Mouse (Mus musculus) MN1 (cell line): Measurements from ENCODE around the gene Tmtc2.
A peak's percentile ranks its signal among the peaks of the same experiment; 100 is the strongest.

Experiments
- DNase-seq: peaks from one replicate; pipeline ENCODE4 v3.0.0-alpha.2; 2016; ENCODE audit warnings: low spot score

Tmtc2 gene

DNA sequence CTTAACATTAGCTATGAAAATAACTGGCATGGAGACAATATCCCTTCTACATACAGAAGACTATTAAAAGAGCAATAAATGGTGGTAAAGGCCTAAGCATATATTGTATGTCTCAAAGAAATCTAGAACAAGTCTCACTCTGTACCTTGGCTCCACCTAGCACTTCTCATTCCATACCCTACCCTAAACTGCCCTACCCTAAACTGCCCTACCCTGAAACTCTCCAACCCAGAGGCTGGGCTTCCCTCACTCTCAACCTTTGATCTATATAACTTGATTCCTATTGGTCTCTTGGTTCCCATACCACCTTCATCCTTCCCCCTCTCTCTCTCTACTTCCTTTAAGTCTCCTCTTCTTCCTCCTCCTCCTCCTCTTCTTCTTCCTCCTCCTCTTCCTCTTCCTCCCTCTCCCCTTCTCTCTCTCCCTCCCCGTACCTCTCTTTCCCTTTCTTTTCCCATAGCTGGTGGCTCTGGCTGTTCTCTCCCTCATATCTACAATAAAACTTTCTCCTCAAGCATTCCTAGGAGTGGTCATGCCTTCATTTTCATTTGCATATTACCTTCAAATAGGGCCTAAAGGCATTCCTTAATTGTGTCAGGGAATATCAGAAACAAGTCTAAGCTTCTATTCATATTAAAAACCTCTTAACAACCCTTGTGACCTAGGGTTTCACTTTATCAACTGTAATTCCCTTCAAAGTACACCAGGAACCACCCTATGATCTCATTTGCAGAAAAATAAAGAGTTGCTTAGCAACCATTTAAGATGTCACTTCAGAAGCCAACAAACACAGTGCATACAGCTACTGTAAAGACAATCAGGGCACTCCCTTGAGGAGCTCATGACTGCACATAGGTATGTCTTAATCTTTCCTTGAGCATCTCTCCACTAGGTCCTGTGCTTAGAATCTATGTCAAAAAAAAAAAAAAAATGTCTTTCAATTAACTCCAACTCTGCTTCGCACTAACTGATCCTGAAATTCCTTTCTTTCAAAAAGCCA, 29.9 kb downstream of the Tmtc2 start:
- DNase-seq = peak; percentile 41

DNA sequence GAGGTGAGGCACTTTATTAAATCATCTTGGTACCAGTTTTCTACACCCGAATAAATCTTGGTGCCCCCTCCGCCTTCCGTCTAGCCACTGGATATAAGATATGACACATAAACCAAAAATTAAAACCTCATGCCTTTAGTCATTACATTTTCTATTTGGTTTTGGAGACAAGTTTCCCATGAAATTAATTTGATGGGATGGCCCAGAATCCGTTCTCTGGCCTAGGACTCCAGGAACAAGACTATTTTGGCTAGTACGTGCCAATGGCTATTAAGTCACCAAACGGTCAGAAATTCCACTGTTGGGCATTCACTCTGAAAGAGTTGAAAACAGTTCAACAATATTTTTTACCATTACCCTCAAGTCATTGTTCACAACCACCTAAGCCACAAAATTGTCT, 32.2 kb downstream of the Tmtc2 start:
- DNase-seq = no peak

DNA sequence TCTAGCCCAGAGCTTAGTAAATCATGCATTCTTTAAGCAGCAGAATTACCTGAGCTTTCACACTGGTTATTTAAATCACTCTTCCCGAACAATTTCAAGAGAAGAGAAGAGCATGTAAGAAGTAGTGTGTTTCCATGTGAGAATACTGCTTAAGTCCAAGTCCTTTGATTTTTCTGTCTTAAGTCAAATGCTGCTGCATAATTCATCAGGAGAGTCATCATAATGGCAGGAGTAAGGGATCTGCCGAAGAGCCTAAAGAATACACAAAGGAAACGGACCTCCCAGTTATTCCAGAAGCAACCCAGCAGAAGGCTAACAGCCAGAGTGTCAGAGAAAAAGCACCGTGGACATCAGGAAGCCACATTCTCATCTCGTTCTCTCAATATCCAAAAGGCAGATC, 34.6 kb downstream of the Tmtc2 start:
- DNase-seq = no peak

DNA sequence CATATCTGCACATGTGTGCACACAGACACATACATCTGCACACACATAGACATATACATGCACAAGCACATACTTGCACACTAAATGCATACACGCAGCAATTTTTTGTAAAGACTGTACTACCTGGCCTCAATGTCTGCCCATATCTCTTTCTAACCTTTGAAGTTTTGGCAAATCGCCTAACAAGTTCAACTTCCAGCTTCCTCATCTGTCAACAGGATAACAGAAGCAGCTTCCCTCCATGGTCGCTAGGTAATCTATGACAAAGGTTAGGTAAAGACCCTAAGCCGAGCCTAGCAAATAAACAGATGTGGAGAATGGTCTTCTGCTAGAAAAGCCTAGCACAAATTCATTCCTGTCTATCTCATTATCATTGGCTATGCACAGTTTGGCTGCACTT, 37.3 kb downstream of the Tmtc2 start:
- no peak for DNase-seq

DNA sequence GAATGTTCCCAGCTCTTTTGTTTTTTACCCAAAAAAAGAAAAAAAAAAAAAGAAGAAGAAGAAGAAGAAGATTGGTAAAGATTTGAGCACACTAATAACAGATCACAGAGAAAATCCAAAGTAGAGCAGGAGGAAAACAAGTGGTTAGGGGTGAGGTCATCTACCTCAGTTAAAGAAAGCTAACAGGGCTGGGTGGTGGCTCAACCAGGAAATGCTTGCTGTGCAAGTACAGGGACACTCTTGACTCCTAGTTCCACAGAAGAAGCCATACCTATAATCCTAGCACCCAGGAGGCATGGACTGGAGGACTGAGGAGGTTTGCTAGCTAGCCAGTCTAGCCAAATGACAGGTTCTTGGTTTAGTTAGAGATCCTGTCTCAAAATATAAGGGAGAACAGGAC, 38.4 kb downstream of the Tmtc2 start:
- DNase-seq = no peak

DNA sequence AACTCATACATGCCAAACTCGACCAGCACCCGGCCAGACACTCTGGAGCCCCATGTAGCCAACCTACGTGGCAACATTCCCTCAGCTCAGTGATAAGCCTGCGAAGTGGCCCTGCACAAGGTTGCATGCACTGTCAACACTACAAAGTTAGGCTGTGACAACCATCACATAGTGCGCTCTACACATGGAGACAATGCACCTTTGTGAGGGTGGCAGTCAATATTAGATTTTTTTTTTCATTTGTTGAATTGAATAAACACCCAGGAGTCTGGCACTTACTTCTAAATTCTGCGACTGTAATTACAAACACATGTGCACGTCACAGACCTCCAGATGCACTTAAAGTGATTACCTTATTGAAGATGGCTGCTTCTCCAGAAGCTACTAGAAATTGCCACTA, 41.5 kb downstream of the Tmtc2 start:
- peak; percentile 75 for DNase-seq

DNA sequence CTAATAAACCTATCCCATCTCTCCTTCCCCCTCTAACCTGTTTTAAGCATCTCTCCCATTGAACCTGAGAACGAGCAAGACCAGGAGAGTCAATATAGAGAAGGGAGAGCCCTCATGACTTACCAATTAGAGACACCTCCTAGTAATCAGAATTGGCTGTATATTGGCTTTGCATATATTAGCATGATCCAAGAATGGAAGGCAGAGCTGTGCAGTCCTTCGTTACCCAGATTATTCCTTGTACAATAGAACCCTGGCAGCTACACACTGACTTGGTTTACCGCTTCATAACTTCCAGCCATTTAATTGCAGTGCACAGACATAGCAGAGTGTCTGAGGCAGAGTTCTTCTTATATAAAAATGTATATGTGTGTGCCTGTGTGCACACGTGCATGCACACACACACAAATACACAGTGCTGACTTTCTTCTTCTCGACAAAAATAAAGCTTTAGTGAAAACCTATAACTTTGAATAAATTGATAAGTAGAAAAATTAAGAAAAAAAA, 42.2 kb downstream of the Tmtc2 start:
- DNase-seq = no peak

DNA sequence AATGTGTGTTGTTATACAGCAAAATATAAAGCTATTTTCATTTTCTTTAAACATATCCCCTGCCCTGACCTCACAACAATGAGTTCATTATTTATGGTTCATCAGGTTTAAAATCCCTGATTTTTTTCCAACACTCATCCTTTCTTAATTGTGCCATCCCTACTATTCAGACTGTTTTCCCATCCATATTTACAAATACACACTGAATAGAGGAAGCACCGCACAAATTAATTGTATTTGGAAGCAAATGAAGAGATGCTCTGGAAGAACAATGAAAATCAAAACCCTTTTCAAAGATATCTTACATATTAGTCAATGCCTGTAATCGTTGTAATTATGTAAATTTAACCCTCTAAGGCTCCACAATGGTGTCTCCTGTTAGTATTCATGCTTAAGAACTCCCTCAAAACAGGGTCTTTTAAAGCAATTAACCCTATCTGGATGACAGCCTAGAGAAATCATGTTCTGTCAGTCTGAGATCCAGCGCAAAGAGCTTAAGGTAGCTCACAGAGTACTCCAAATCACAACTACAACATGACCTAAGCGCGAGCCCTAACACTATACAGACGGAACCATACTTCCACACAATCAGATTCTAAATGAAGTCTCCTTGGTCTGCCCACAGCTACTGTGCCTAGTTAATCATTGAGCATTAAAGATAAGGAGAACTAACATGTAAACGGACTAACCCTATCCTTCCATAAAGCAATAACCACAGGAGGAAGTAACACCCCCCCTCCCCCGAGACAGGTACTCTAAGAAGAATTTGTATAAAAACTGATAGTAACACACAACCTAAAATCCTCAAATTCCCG, 43.0 kb downstream of the Tmtc2 start:
- DNase-seq = no peak

DNA sequence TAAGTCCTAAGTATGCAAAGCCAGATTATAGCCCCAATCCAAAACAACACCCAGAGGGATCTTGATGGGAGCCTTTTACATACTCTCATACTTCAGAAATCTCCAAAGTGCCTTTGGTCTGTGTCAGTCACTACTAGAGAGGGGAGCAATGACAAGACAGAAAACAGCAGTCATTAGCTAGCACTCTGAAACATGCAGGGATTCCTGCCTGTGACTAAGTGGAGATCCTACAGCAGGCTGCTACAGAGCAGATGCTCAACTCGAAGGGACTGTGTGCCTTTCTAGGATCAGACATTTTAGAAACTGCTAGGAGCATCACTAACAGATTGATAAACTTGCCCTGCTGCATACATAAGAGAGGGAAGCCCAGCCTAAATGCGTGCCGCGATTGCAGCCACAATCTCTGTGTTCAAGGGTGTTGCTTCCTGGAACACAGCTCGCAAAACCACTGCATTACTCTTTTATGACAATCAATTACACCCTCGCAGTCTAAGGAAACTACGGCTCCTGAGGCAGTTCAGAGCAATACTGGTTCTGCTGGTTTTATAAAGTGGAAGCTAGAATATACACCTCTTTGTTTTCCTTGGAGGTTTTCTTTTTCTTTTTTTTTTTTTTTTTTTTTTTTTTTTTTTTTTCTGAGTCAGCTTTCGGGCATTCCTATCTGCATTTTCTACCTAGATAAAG, 50.7 kb downstream of the Tmtc2 start:
- DNase-seq = peak; percentile 30

DNA sequence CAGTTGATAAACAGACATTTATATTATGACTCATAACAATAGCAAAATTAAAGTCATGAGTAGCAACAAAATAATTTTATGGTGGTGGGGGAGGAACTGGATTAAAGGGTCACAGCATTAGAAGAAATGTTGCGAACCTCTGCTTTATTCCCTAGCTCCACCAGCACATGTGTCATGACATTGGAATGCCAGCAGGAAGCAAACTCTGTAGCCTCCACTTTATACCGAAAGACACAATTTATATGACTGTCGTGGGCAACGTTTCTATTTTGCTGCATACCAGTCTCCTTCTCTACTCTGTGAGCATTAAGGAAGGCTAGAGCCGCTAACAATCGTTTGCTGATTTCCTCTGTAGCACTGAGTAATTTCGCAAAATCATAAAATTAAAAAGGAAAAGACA, 51.8 kb downstream of the Tmtc2 start:
- DNase-seq = no peak

DNA sequence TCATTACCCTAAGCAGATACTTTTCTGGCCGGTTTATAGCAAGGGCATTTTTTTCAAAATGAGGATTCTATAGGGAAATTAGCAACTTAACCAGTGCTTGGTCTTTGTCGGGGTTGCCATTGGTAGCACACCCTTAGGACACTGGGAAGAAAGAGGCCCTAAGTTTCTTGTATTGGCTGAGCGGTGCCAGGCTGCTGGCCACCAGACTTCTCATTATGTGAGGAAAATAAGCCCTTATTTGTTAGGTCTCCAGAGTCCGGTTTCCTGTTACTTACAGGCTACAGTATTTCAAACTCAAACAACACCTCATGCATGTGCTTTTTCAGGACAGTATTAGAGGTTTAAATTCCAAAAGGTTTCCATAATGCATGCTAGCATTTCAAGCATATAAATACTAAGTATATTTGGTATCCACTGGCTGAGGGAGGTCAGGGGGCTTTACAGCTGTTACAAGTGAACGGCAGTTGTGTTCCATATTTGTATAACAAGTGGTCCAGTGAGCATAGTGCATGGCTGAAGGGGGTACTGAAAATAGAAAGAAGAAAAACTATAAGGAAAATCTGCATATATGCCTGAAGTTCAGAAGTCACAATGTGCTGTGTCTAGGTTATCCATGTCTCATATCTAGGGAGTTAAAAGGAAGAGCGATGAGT, 55.0 kb downstream of the Tmtc2 start:
- no peak for DNase-seq

DNA sequence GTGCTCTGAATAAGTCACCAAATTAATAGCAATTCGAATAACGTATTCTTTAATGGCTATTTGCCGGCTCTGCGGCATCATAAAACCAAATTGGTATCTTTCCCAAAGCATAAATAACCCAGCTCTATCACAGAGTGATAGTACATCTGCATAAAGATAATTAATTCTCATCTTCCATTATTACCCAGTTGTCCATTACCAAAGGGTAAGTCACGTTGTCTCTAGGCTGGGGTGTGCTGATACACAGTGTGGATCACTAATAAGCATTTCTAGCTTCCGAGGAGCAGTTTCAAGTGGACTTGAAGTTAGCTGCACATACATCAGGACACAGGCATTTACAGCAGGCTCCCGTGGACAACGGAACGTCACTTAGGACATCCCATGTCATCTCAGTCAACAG, 56.1 kb downstream of the Tmtc2 start:
- no peak for DNase-seq

DNA sequence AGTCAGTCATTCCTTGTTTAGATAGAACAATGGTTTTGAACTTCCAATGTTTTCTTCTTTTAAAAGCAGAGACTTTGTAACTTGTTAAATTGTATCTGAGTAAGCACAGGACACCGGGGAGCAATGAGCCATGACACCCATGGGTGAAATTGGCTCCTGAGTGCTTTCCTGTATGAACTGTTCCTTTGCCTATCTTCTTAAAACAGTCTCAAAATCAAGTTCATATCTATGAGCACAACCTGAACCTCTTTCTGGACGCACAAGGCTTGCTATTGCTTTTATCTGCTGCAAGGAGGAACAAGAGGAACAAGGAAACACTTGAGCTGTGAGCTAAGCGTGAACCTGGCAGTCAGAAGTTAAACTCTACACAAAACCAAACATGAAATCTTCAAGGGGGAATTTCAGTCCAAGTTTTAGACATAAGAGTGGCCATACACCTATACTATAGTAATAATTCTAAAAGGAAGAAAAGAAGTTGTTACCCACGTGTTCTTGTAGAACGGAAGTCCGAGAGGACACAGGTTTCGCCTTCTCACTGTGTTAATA, 60.4 kb downstream of the Tmtc2 start:
- DNase-seq = no peak

DNA sequence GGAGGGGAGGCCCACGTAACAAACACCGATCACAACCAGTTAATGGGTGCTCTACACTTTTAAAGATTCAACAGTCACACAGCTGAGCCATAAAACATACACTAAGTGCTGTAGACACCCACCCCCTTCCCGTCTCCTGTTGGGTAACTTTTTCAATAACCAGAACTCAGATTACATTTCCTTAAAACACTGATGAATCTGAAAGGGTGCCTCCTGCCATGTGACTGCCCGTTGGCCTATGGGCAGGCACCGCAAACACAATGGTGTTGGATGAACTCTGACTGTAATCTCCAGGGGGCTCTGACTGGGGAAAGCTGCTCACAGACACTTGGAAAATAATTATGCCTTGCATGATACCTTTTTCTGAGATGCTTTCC, 64.4 kb downstream of the Tmtc2 start:
- no peak for DNase-seq

DNA sequence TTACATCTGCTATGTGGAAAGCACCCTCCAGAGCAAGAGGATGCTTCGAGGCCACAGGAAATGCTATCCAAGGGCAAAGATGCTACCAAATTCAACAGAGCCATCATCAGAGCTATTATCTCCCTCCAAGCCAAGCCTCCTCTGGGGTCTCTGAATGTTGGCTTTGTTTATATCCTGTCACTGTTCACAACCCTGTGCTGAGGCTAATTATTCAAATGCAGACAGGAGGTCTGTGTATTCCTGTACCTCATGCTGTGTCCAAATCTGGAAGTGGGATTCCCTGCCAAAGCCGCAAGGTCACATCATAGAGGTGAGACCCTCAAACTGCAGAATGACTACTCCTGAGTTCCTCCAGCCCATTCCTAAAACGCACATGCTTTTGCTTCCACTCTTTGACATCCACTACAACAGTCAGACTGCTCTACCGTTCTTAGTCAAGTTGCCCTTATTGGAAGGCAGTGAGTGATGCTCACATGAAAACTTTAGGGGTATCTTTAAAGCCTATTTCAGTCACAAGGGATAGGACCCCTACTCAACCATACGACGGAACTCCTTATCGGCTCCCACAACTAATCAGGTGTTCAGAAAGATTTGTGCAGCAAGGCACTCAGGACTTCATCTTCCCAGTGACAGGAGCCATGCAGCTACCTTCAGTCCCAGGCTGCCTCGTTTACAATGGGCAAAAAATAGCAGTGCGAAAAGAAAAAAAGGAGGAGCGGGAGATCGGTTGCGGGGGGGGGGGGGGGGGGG, 64.9 kb downstream of the Tmtc2 start:
- DNase-seq = no peak

DNA sequence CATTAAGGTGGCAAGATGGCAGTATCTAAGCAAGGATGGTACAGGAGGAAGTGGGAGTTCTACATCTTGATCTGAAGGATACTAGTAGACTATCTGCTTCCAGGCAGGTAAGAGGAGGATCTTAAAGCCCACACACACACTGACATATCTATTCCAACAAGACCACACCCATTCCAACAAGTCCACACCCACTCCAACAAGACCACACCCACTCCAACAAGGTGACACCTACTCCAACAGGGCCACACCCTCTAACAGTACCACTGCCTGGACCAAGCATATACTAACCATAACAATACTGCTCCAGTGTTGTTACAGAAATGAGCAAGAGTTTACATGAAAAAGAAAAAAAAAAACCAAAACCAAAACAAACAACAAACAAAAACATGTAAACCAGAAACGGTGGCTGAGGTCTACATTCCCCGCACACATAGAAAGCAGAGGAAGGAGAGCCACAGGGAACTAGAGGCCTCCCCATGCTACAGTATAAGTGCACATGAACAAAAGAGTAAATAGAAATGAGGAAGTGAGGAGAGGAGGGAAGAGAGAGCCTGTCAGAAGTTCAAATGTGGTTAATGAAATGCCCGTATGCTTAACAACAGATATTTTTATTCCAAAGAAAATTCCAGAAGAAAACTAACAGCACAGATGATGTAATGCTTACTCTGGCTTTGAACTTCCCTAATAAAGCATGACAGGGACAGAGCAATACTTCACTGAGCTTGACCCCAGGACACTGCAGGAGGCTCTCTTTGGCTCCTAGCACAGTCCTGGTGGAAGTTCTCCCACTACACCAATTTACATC, 66.1 kb downstream of the Tmtc2 start:
- DNase-seq = no peak

DNA sequence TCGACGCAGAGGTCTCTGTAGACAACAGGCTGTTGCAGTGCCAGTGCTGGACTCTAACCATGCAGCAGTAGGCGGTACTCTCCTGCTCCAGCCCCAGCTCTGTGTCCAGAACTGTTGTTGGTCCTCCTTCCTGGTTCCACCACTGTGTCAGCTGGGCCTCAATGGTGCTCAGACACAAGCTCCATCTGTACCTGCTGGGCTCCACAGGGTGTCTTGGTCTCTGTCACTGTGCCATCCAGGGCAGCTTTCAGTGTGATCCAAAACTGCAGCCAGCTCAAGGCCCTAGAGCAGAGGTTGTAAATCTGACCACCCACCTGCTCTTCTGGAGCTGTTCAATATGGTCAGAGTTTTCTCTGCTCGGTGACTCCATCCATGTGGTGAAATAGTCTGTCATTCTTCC, 68.2 kb downstream of the Tmtc2 start:
- DNase-seq = no peak

DNA sequence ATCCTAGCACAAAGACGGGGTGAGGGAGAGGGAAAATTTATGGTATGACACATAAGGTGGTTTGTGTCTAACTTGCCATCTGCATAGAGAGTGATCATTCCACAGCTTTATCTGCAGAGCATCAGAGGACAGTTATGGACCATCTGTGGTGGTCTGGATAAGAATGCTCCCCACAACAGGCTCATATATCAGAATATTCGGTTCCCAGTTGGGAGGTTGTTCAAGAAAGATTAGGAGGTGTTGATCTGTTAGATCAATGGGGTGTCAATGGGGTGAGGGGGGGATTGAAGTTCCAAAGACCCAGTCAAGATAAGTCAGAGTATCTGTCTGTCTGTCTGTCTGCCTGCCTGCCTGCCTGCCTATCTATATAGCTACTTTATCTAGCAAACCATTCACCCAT, 69.8 kb downstream of the Tmtc2 start:
- no peak for DNase-seq

DNA sequence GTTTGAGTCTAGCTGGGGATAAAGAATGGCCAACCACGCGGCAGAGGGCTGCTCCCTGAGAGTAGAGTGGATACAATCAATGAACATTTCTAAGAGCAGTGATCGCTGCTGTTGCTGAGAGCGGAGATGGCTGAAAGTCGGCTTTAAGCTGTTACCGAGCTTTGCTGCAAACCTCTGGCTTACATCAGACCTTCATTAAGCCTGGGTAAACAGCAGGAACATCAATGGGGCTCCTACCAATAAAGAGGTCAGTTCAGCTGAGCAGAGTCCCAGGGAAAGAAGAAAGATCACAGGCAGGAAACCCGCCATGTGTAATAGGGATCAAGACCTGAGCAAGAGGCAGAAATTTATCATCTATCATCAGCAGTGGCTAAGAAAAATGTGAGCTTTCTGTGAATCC, 72.5 kb downstream of the Tmtc2 start:
- no peak for DNase-seq

DNA sequence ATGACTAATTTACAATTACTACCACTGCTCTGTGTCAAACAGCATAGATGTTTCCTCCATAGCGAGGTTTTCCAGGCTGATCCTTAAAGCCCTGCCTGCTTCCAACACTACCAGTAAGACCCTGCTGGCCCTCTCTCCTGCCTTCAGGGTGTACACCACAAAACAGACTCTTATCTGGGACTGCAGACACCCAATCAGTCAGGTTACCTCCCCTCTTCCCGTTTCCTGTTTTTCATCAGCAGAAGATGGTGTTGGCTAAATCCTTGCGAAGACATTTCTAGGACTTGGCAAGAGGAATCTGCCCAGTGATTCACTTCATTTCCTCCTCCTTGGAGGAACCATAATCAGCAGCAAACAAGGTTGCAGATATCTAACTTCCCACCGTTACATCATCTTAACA, 73.8 kb downstream of the Tmtc2 start:
- DNase-seq = peak; percentile 34
